Comparison of ENCODE assay signal across 8 mouse cellular contexts in the genomic region with DNA sequence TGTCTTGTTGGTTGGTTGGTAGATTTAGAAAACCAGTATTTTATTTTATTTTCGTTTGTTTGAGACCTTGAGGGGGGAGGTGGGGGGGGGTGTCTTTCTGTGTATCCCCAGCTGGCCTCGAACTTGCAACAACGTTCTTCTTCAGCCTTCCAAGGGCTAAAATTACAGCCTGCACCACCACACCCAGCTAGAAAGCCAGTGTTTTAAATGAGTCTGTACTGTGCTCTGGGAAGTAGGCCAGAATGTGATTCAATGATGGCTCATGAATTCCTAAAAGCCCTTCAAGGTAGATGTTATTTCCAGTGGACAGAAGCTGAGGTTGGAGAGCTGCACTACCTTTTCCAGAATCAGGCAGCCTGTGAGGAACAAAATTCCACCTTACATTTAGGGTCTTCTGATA. TPM values are rescaled to one million over a fixed set of nuclear protein-coding genes. Genes with fewer than 3 reads are reported as not detected.
DNase-seq lines count a peak whose midpoint lies in the region; ATAC-seq and TF ChIP-seq lines count a peak whose summit lies in the region.

No protein-coding gene starts in this region.

- peak; percentile 47 for DNase-seq in cerebellum, adult 11-12 months
- DNase-seq in cerebellum, postnatal 10 days, result no peak
- no peak for DNase-seq in lung, embryonic 14.5 days
- DNase-seq in lung, postnatal 4 days, result no peak
- DNase-seq in midbrain, postnatal 0 days (ENCODE audit: low spot score), result no peak
- no peak for DNase-seq in urinary bladder, adult 18-20 months (ENCODE audit: low spot score in 2 of 2)
- no peak for DNase-seq in frontal cortex, postnatal 10 days (ENCODE audit: low spot score in 2 of 2)

- peaks cover 15% of the 10 kb centered on the region for H3K4me1 ChIP-seq in lung, embryonic 14.5 days (ENCODE audit: insufficient read depth)
- peaks cover 32% of the 10 kb centered on the region for H3K4me1 ChIP-seq in forebrain, embryonic 16.5 days (replicated peaks; ENCODE audit: control insufficient read depth, insufficient read depth, low read length)
- H3K4me1 ChIP-seq in midbrain, postnatal 0 days (ENCODE audit: insufficient read depth, low read length), result 0 out of 2 replicates have a peak, but pooled peaks cover 7% of the 10 kb centered on the region

- H3K36me3 ChIP-seq in lung, embryonic 14.5 days (ENCODE audit: insufficient read depth), result 0 out of 2 replicates have a peak, but pooled peaks cover 9% of the 10 kb centered on the region
- peaks cover 1% of the 10 kb centered on the region; the same call in 1 of the 2 replicates for H3K36me3 ChIP-seq in forebrain, embryonic 16.5 days (ENCODE audit: control insufficient read depth, insufficient read depth)
- peaks cover 11% of the 10 kb centered on the region for H3K36me3 ChIP-seq in midbrain, postnatal 0 days (ENCODE audit: insufficient read depth, low read length)

- H3K9ac ChIP-seq in lung, embryonic 14.5 days, result no peak overlapping the region
- H3K9ac ChIP-seq in forebrain, embryonic 16.5 days (replicated peaks; ENCODE audit: low read depth, low read length), result no peak overlapping the region
- no peak overlapping the region for H3K9ac ChIP-seq in midbrain, postnatal 0 days (replicated peaks; ENCODE audit: low read length, poor library complexity, severe bottlenecking)

- no peak for ATAC-seq in lung, embryonic 14.5 days (ENCODE audit: insufficient read depth)
- no peak for ATAC-seq in forebrain, embryonic 16.5 days
- no peak for ATAC-seq in midbrain, postnatal 0 days (ENCODE audit: low FRiP score)

- TF ChIP-seq CTCF in lung, embryonic 14.5 days (IDR thresholded peaks at IDR 0.05; ENCODE audit: low read depth), result no peak
- no peak for TF ChIP-seq CTCF in midbrain, postnatal 0 days (IDR thresholded peaks at IDR 0.05)

- H3K9me3 ChIP-seq in lung, embryonic 14.5 days (ENCODE audit: low read depth, low read length), result no peaks in the 10 kb centered on the region
- H3K9me3 ChIP-seq in forebrain, embryonic 16.5 days (ENCODE audit: control insufficient read depth, low read length), result no peaks in the 10 kb centered on the region
- H3K9me3 ChIP-seq in midbrain, postnatal 0 days (ENCODE audit: low read length), result no peaks in the 10 kb centered on the region

- 77% methylated on average over 3 of the region's 3 CpGs for WGBS in lung, embryonic 14.5 days
- WGBS in forebrain, embryonic 16.5 days, result 70% methylated on average over 3 of the region's 3 CpGs
- WGBS in midbrain, postnatal 0 days, result 75% methylated on average over 3 of the region's 3 CpGs

- H3K27me3 ChIP-seq in lung, embryonic 14.5 days (ENCODE audit: insufficient read depth, low read length), result no peaks in the 10 kb centered on the region
- no peaks in the 10 kb centered on the region for H3K27me3 ChIP-seq in forebrain, embryonic 16.5 days (replicated peaks; ENCODE audit: control insufficient read depth, insufficient read depth, low read length)
- H3K27me3 ChIP-seq in midbrain, postnatal 0 days (ENCODE audit: insufficient read depth, low read length), result no peaks in the 10 kb centered on the region

- H3K4me2 ChIP-seq in lung, embryonic 14.5 days, result peak overlapping the region; percentile 65
- peak overlapping the region; percentile 66 for H3K4me2 ChIP-seq in forebrain, embryonic 16.5 days (ENCODE audit: low read length)
- H3K4me2 ChIP-seq in midbrain, postnatal 0 days (ENCODE audit: low read depth, low read length, poor library complexity, severe bottlenecking), result peak overlapping the region; percentile 43

- H3K4me3 ChIP-seq in lung, embryonic 14.5 days (ENCODE audit: low read depth, low read length), result no peak overlapping the region
- H3K4me3 ChIP-seq in forebrain, embryonic 16.5 days (replicated peaks; ENCODE audit: low read length), result no peak overlapping the region
- no peak overlapping the region for H3K4me3 ChIP-seq in midbrain, postnatal 0 days (ENCODE audit: low read depth, low read length)

- H3K27ac ChIP-seq in lung, embryonic 14.5 days (ENCODE audit: low read depth), result no peak overlapping the region
- no peak overlapping the region for H3K27ac ChIP-seq in forebrain, embryonic 16.5 days (ENCODE audit: low read length)
- H3K27ac ChIP-seq in midbrain, postnatal 0 days (ENCODE audit: low read depth, low read length), result peak overlapping the region; percentile 79

RNA-seq across cellular contexts. Expression of a gene that starts 2.0 kb away (rescaled TPM):
- polyA plus RNA-seq in lung, embryonic 14.5 days (2014; fragmentation: Nextera tagmentation; extraction: Ambion mirVana), result 9.3 and 9.5 TPM in 2 replicates
- 19.9 and 25.9 TPM in 2 replicates for polyA plus RNA-seq in forebrain, embryonic 16.5 days (2015; fragmentation: Nextera tagmentation; extraction: Ambion mirVana)
- 46.3 and 57.8 TPM in 2 replicates for total RNA-seq in midbrain, postnatal 0 days (2014; rRNA removed)
- polyA plus RNA-seq in midbrain, postnatal 0 days (2015; fragmentation: Nextera tagmentation; extraction: Ambion mirVana), result 38.0 and 40.5 TPM in 2 replicates

RNA-seq across cellular contexts. Expression of a gene that starts 18.2 kb away (rescaled TPM):
- polyA plus RNA-seq in lung, embryonic 14.5 days (2014; fragmentation: Nextera tagmentation; extraction: Ambion mirVana), result 5.3 and 5.8 TPM in 2 replicates
- 3.5 and 4.1 TPM in 2 replicates for polyA plus RNA-seq in forebrain, embryonic 16.5 days (2015; fragmentation: Nextera tagmentation; extraction: Ambion mirVana)
- 15.5 and 19.1 TPM in 2 replicates for total RNA-seq in midbrain, postnatal 0 days (2014; rRNA removed)
- 3.2 and 4.5 TPM in 2 replicates for polyA plus RNA-seq in midbrain, postnatal 0 days (2015; fragmentation: Nextera tagmentation; extraction: Ambion mirVana)

RNA-seq across cellular contexts. Expression of a gene that starts 32.7 kb away (rescaled TPM):
- polyA plus RNA-seq in lung, embryonic 14.5 days (2014; fragmentation: Nextera tagmentation; extraction: Ambion mirVana), result 11.0 and 14.4 TPM in 2 replicates
- polyA plus RNA-seq in forebrain, embryonic 16.5 days (2015; fragmentation: Nextera tagmentation; extraction: Ambion mirVana), result 17.0 and 17.8 TPM in 2 replicates
- total RNA-seq in midbrain, postnatal 0 days (2014; rRNA removed), result 21.8 and 22.9 TPM in 2 replicates
- polyA plus RNA-seq in midbrain, postnatal 0 days (2015; fragmentation: Nextera tagmentation; extraction: Ambion mirVana), result 17.5 and 21.8 TPM in 2 replicates

RNA-seq across cellular contexts. Expression of a gene that starts 32.8 kb away (rescaled TPM):
- 1.0 and 2.5 TPM in 2 replicates for polyA plus RNA-seq in lung, embryonic 14.5 days (2014; fragmentation: Nextera tagmentation; extraction: Ambion mirVana)
- 2.5 and 2.6 TPM in 2 replicates for polyA plus RNA-seq in forebrain, embryonic 16.5 days (2015; fragmentation: Nextera tagmentation; extraction: Ambion mirVana)
- total RNA-seq in midbrain, postnatal 0 days (2014; rRNA removed), result 9.4 and 9.7 TPM in 2 replicates
- 4.7 and 4.9 TPM in 2 replicates for polyA plus RNA-seq in midbrain, postnatal 0 days (2015; fragmentation: Nextera tagmentation; extraction: Ambion mirVana)

RNA-seq across cellular contexts. Expression of a gene that starts 36.7 kb away (rescaled TPM):
- polyA plus RNA-seq in lung, embryonic 14.5 days (2014; fragmentation: Nextera tagmentation; extraction: Ambion mirVana), result 2.5 and 2.8 TPM in 2 replicates
- polyA plus RNA-seq in forebrain, embryonic 16.5 days (2015; fragmentation: Nextera tagmentation; extraction: Ambion mirVana), result 2.7 and 6.7 TPM in 2 replicates
- 12.0 and 14.3 TPM in 2 replicates for total RNA-seq in midbrain, postnatal 0 days (2014; rRNA removed)
- polyA plus RNA-seq in midbrain, postnatal 0 days (2015; fragmentation: Nextera tagmentation; extraction: Ambion mirVana), result 7.3 and 9.5 TPM in 2 replicates
